Mouse (Mus musculus) liver, postnatal 0 days (tissue): Measurements from ENCODE around the gene Pde4d.

Experiments used
- CTCF ChIP-seq: sonication (generic); IDR thresholded peaks from 2 replicates; pipeline ENCODE4 v1.5.1; 2016; ENCODE audit warnings: antibody characterized with exemption, low read depth
- EP300 ChIP-seq: IDR thresholded peaks from 2 replicates; pipeline ENCODE4 v1.6.1; 2016; ENCODE audit warnings: antibody characterized with exemption, low read depth, mild to moderate bottlenecking

- TF ChIP-seq EP300 (no peak), CTCF (no peak)
These were observed 243.3 kb downstream of the Pde4d start for GRCm38 (mm10) chr13:108692883-108693550.
